Mouse (Mus musculus): ENCODE measurements around the gene Zfp219.
"Not testable (repeated sequence)": the region's sequence is repeated elsewhere in the genome, so short reads cannot be mapped to it uniquely, and the experiment has no call there.

Gene Zfp219

DNA sequence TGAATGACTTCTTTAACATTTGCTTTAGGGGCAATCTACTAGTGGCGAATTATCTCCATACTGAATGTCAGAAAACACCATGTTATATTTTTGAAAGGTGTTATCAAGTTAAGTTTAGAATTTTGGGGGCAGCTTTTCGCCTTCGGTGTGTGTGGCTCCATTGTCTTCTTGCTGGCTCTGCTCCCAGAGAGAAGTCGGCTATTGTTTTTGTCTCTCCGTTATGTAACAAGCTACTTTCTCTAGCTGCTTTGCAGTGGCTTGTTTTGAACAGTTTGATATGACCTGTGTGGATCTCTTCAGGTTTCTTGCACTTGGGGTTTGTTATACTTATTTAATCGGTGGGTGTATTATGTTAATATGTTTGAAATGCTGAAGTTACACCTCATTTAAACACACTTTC is 22.9 kb upstream of the Zfp219 start:
- Histone ChIP-seq H3K4me1 (replicated peaks; ENCODE audit: low read depth, low read length) (peaks cover 23% of the 10 kb centered on the region), H3K4me3 (replicated peaks; ENCODE audit: low read length) (no peak overlapping the region), H3K27me3 (ENCODE audit: insufficient read depth, low read length) (no peaks in the 10 kb centered on the region), H3K36me3 (ENCODE audit: insufficient read depth, low read length) (no peaks in the 10 kb centered on the region), H3K9me3 (ENCODE audit: low read length) (0 out of 2 replicates have a peak, but pooled peaks cover 2% of the 10 kb centered on the region)
- TF ChIP-seq NANOG (IDR thresholded peaks at IDR 0.05; ENCODE audit: borderline replicate concordance, low read length) (no peak), POU5F1 (IDR thresholded peaks at IDR 0.05; ENCODE audit: borderline replicate concordance, low read length) (no peak), CTCF (conservative IDR thresholded peaks at IDR 0.05; ENCODE audit: low read length) (no peak)

- H3K27me3 ChIP-seq (ENCODE audit: insufficient read depth, low read length); H3K4me3 ChIP-seq (replicated peaks; ENCODE audit: low read length); H3K36me3 ChIP-seq (ENCODE audit: insufficient read depth, low read length); H3K9me3 ChIP-seq (ENCODE audit: low read length): not testable (repeated sequence)
- peaks cover 20% of the 10 kb centered on the region for H3K4me1 ChIP-seq (replicated peaks; ENCODE audit: low read depth, low read length)
Measured at GRCm38 (mm10) chr14:52042359-52042758, 21.8 kb upstream of the Zfp219 start, which contains the start of gene Olfr221. TSS of gene Olfr221 (minus strand) at chr14:52042459.

GRCm38 (mm10) chr14:52039332-52039731 is 18.8 kb upstream of the Zfp219 start:
- TF ChIP-seq POU5F1 (IDR thresholded peaks at IDR 0.05; ENCODE audit: borderline replicate concordance, low read length): no peak
- TF ChIP-seq CTCF (conservative IDR thresholded peaks at IDR 0.05; ENCODE audit: low read length): no peak
- TF ChIP-seq NANOG (IDR thresholded peaks at IDR 0.05; ENCODE audit: borderline replicate concordance, low read length): no peak

DNA sequence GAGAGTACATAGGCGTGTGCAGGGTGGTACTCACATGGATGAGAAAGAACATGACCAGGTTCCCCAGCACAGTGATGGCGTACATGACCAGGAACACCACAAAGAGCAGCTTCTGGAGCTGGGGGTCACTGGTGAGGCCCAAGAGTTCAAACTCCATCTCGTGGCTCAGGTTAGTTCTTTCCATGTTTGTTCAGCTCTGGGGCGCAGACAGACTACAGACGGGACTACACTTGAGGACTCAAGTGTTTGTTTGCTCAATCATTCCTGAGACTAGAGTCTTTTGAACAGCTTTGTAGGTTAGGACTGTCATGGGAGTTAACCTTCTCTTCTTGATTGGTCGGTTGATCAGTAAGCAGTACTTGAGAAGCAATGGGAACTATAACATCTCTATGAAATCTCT is 15.4 kb upstream of the Zfp219 start:
- Histone ChIP-seq H3K27me3 (ENCODE audit: insufficient read depth, low read length) (no peaks in the 10 kb centered on the region), H3K4me1 (replicated peaks; ENCODE audit: low read depth, low read length) (no peaks in the 10 kb centered on the region), H3K9me3 (ENCODE audit: low read length) (no peaks in the 10 kb centered on the region), H3K4me3 (replicated peaks; ENCODE audit: low read length) (no peak overlapping the region), H3K36me3 (ENCODE audit: insufficient read depth, low read length) (no peaks in the 10 kb centered on the region)
- TF ChIP-seq POU5F1 (IDR thresholded peaks at IDR 0.05; ENCODE audit: borderline replicate concordance, low read length) (no peak), NANOG (IDR thresholded peaks at IDR 0.05; ENCODE audit: borderline replicate concordance, low read length) (no peak), CTCF (conservative IDR thresholded peaks at IDR 0.05; ENCODE audit: low read length) (no peak)

More at GRCm38 (mm10) chr14:52039332-52039731, 18.8 kb upstream of the Zfp219 start:
- Histone ChIP-seq H3K36me3 (ENCODE audit: insufficient read depth, low read length) (no peaks in the 10 kb centered on the region), H3K4me3 (replicated peaks; ENCODE audit: low read length) (no peak overlapping the region), H3K4me1 (replicated peaks; ENCODE audit: low read depth, low read length) (no peaks in the 10 kb centered on the region), H3K9me3 (ENCODE audit: low read length) (no peaks in the 10 kb centered on the region), H3K27me3 (ENCODE audit: insufficient read depth, low read length) (no peaks in the 10 kb centered on the region)

- Histone ChIP-seq H3K27me3 (ENCODE audit: insufficient read depth, low read length) (no peaks in the 10 kb centered on the region), H3K4me1 (replicated peaks; ENCODE audit: low read depth, low read length) (peaks cover 43% of the 10 kb centered on the region)
- TF ChIP-seq NANOG (IDR thresholded peaks at IDR 0.05; ENCODE audit: borderline replicate concordance, low read length) (no peak), POU5F1 (IDR thresholded peaks at IDR 0.05; ENCODE audit: borderline replicate concordance, low read length) (no peak), CTCF (conservative IDR thresholded peaks at IDR 0.05; ENCODE audit: low read length) (no peak)
Measured at GRCm38 (mm10) chr14:52026342-52026741, 5.8 kb upstream of the Zfp219 start.

GRCm38 (mm10) chr14:52024133-52024532 is 3.6 kb upstream of the Zfp219 start:
- H3K27me3 ChIP-seq (ENCODE audit: insufficient read depth, low read length): no peaks in the 10 kb centered on the region
- peak overlapping the region; percentile 90 for H3K4me3 ChIP-seq (replicated peaks; ENCODE audit: low read length)
- peaks cover 46% of the 10 kb centered on the region for H3K4me1 ChIP-seq (replicated peaks; ENCODE audit: low read depth, low read length)
- no peaks in the 10 kb centered on the region for H3K36me3 ChIP-seq (ENCODE audit: insufficient read depth, low read length)
- TF ChIP-seq CTCF (conservative IDR thresholded peaks at IDR 0.05; ENCODE audit: low read length) (no peak), NANOG (IDR thresholded peaks at IDR 0.05; ENCODE audit: borderline replicate concordance, low read length) (no peak), POU5F1 (IDR thresholded peaks at IDR 0.05; ENCODE audit: borderline replicate concordance, low read length) (no peak)
- no peaks in the 10 kb centered on the region for H3K9me3 ChIP-seq (ENCODE audit: low read length)

More at GRCm38 (mm10) chr14:52026342-52026741, 5.8 kb upstream of the Zfp219 start:
- H3K4me3 ChIP-seq (replicated peaks; ENCODE audit: low read length): no peak overlapping the region
- H3K9me3 ChIP-seq (ENCODE audit: low read length): no peaks in the 10 kb centered on the region
- no peaks in the 10 kb centered on the region for H3K36me3 ChIP-seq (ENCODE audit: insufficient read depth, low read length)

- peak overlapping the region; percentile 90 for H3K4me3 ChIP-seq (replicated peaks; ENCODE audit: low read length)
- peaks cover 11% of the 10 kb centered on the region for H3K36me3 ChIP-seq (ENCODE audit: insufficient read depth, low read length)
- H3K4me1 ChIP-seq (replicated peaks; ENCODE audit: low read depth, low read length): peaks cover 59% of the 10 kb centered on the region
- TF ChIP-seq NANOG (IDR thresholded peaks at IDR 0.05; ENCODE audit: borderline replicate concordance, low read length): no peak
- TF ChIP-seq CTCF (conservative IDR thresholded peaks at IDR 0.05; ENCODE audit: low read length): peak; percentile 56
- H3K9me3 ChIP-seq (ENCODE audit: low read length): no peaks in the 10 kb centered on the region
- H3K27me3 ChIP-seq (ENCODE audit: insufficient read depth, low read length): no peaks in the 10 kb centered on the region
Measured at GRCm38 (mm10) chr14:52022709-52023459, 2.4 kb upstream of the Zfp219 start.

DNA sequence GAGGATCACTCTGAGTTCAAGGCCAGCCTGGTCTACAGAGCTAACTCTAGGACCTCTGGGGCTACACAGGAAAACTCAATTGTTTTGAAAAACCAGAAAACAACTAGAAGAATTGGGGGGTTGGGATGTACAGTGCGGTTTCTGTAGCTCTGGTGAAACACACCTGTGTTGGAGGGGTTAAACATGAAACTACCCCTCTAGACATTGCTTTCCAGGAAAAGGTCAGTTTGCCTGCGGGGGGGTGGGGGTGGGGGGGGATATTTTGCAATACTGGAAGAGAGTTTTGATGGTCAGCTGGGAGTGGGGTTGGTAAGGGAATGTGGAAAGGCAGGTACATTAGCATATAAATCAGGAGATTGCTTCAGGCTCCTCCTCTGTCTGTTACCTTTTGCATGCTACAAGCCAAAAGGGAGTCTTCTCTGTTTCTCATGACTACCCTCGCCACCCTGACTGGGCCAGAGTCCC is 1.7 kb upstream of the Zfp219 start:
- no peaks in the 10 kb centered on the region for H3K9me3 ChIP-seq (ENCODE audit: low read length)
- peaks cover 64% of the 10 kb centered on the region for H3K4me1 ChIP-seq (replicated peaks; ENCODE audit: low read depth, low read length)
- peaks cover 15% of the 10 kb centered on the region for H3K36me3 ChIP-seq (ENCODE audit: insufficient read depth, low read length)
- no peaks in the 10 kb centered on the region for H3K27me3 ChIP-seq (ENCODE audit: insufficient read depth, low read length)
- H3K4me3 ChIP-seq (replicated peaks; ENCODE audit: low read length): peak overlapping the region; percentile 90
- TF ChIP-seq NANOG (IDR thresholded peaks at IDR 0.05; ENCODE audit: borderline replicate concordance, low read length): peak; percentile 31; the same call in 1 of the 2 replicates
- TF ChIP-seq CTCF (conservative IDR thresholded peaks at IDR 0.05; ENCODE audit: low read length): no peak
